ENCODE assay signal across 8 mouse cellular contexts in genomic region chr12:108206641-108207040, GRCm38 (mm10). TPM values are rescaled to one million over a fixed set of nuclear protein-coding genes. Genes with fewer than 3 reads are reported as not detected.
DNase-seq lines count a peak whose midpoint lies in the region; ATAC-seq and TF ChIP-seq lines count a peak whose summit lies in the region.

No protein-coding gene starts in this region.

- ATAC-seq in kidney, postnatal 0 days (replicated peaks; ENCODE audit: low FRiP score, low read depth), result peak; percentile 37
- peak; percentile 35; the same call in 1 of the 2 replicates for ATAC-seq in liver, embryonic 16.5 days (ENCODE audit: low read depth)
- ATAC-seq in neural tube, embryonic 14.5 days (ENCODE audit: low read depth), result peak; percentile 62; the same call in 1 of the 2 replicates

- 15% methylated on average over 5 of the region's 5 CpGs for whole genome bisulfite sequencing in embryonic facial prominence, embryonic 10.5 days
- WGBS in heart, embryonic 10.5 days, result 11% methylated on average over 5 of the region's 5 CpGs
- WGBS in kidney, postnatal 0 days, result 9% methylated on average over 5 of the region's 5 CpGs
- 6% methylated on average over 5 of the region's 5 CpGs for WGBS in liver, embryonic 16.5 days (ENCODE audit: insufficient replicate concordance)
- WGBS in neural tube, embryonic 14.5 days, result 7% methylated on average over 5 of the region's 5 CpGs

- no peaks in the 10 kb centered on the region for H3K27me3 ChIP-seq in C2C12 (ENCODE audit: control insufficient read depth, insufficient read depth, insufficient read length)
- H3K27me3 ChIP-seq in embryonic facial prominence, embryonic 10.5 days (replicated peaks; ENCODE audit: low read depth, poor library complexity, severe bottlenecking), result no peaks in the 10 kb centered on the region
- H3K27me3 ChIP-seq in heart, embryonic 10.5 days (ENCODE audit: insufficient read depth, poor library complexity, severe bottlenecking), result no peaks in the 10 kb centered on the region
- no peaks in the 10 kb centered on the region for H3K27me3 ChIP-seq in kidney, postnatal 0 days (ENCODE audit: insufficient read depth, low read length)
- H3K27me3 ChIP-seq in liver, embryonic 16.5 days (ENCODE audit: control insufficient read depth, insufficient read depth, low read depth, low read length), result no peaks in the 10 kb centered on the region
- H3K27me3 ChIP-seq in neural tube, embryonic 14.5 days (ENCODE audit: control insufficient read depth, insufficient read depth, low read length), result no peaks in the 10 kb centered on the region

- H3K9ac ChIP-seq in kidney, postnatal 0 days (ENCODE audit: low read depth, low read length), result no peak overlapping the region
- no peak overlapping the region for H3K9ac ChIP-seq in liver, embryonic 16.5 days (ENCODE audit: low read depth, low read length)
- H3K9ac ChIP-seq in neural tube, embryonic 14.5 days (replicated peaks; ENCODE audit: low read depth, low read length), result no peak overlapping the region

- no peaks in the 10 kb centered on the region for H3K79me2 ChIP-seq in C2C12 (ENCODE audit: control insufficient read depth, insufficient read depth)

- DNase-seq in adrenal gland, postnatal 14 days, result peak; percentile 90
- peak; percentile 87 for DNase-seq in embryonic facial prominence, embryonic 10.5 days (ENCODE audit: low spot score)
- DNase-seq in heart, embryonic 10.5 days (ENCODE audit: low spot score), result peak; percentile 90
- peak; percentile 76 for DNase-seq in kidney, postnatal 0 days (ENCODE audit: low spot score)
- DNase-seq in testis, postnatal 14 days (ENCODE audit: low spot score), result peak; percentile 44

- H3K27ac ChIP-seq in embryonic facial prominence, embryonic 10.5 days (replicated peaks), result no peak overlapping the region
- no peak overlapping the region for H3K27ac ChIP-seq in heart, embryonic 10.5 days
- H3K27ac ChIP-seq in kidney, postnatal 0 days, result no peak overlapping the region
- H3K27ac ChIP-seq in liver, embryonic 16.5 days (ENCODE audit: low read length), result no peak overlapping the region
- no peak overlapping the region for H3K27ac ChIP-seq in neural tube, embryonic 14.5 days (ENCODE audit: low read depth, low read length)

- H3K79me3 ChIP-seq in C2C12 (ENCODE audit: low read depth), result no peaks in the 10 kb centered on the region

- no peak overlapping the region for H3ac ChIP-seq in C2C12 (ENCODE audit: control insufficient read depth, insufficient read length, low read depth)

- H3K4me2 ChIP-seq in kidney, postnatal 0 days (ENCODE audit: low read length), result no peak overlapping the region
- H3K4me2 ChIP-seq in liver, embryonic 16.5 days (ENCODE audit: low read depth, low read length), result no peak overlapping the region
- H3K4me2 ChIP-seq in neural tube, embryonic 14.5 days (ENCODE audit: low read depth, low read length), result no peak overlapping the region

- TF ChIP-seq CTCF in C2C12 (IDR thresholded peaks at IDR 0.05; ENCODE audit: control insufficient read depth, insufficient read depth, insufficient read length), result peak; percentile 50
- peak; percentile 92 for TF ChIP-seq CTCF in kidney, postnatal 0 days (IDR thresholded peaks at IDR 0.05; ENCODE audit: low read depth)

- H3K9me3 ChIP-seq in embryonic facial prominence, embryonic 10.5 days, result no peaks in the 10 kb centered on the region
- no peaks in the 10 kb centered on the region for H3K9me3 ChIP-seq in heart, embryonic 10.5 days
- H3K9me3 ChIP-seq in kidney, postnatal 0 days (replicated peaks; ENCODE audit: low read length), result no peaks in the 10 kb centered on the region
- H3K9me3 ChIP-seq in liver, embryonic 16.5 days (replicated peaks; ENCODE audit: control insufficient read depth, low read length), result no peaks in the 10 kb centered on the region
- no peaks in the 10 kb centered on the region for H3K9me3 ChIP-seq in neural tube, embryonic 14.5 days (ENCODE audit: control insufficient read depth, low read length)

- peaks cover 7% of the 10 kb centered on the region for H3K36me3 ChIP-seq in C2C12 (ENCODE audit: control insufficient read depth, insufficient read depth)
- H3K36me3 ChIP-seq in embryonic facial prominence, embryonic 10.5 days (replicated peaks), result peaks cover 76% of the 10 kb centered on the region
- peaks cover 53% of the 10 kb centered on the region for H3K36me3 ChIP-seq in heart, embryonic 10.5 days
- peaks cover 27% of the 10 kb centered on the region for H3K36me3 ChIP-seq in kidney, postnatal 0 days (ENCODE audit: insufficient read depth, low read length)
- no peaks in the 10 kb centered on the region; the same call in 1 of the 2 replicates for H3K36me3 ChIP-seq in liver, embryonic 16.5 days (ENCODE audit: control insufficient read depth, insufficient read depth)
- H3K36me3 ChIP-seq in neural tube, embryonic 14.5 days (ENCODE audit: control insufficient read depth, insufficient read depth, low read length), result peaks cover 28% of the 10 kb centered on the region

- H3K4me1 ChIP-seq in embryonic facial prominence, embryonic 10.5 days, result peaks cover 39% of the 10 kb centered on the region
- peaks cover 46% of the 10 kb centered on the region for H3K4me1 ChIP-seq in heart, embryonic 10.5 days
- peaks cover 2% of the 10 kb centered on the region; the same call in 1 of the 2 replicates for H3K4me1 ChIP-seq in kidney, postnatal 0 days (replicated peaks; ENCODE audit: insufficient read depth, low read length)
- H3K4me1 ChIP-seq in liver, embryonic 16.5 days (ENCODE audit: control insufficient read depth, low read depth, low read length), result peaks cover 8% of the 10 kb centered on the region
- peaks cover 8% of the 10 kb centered on the region for H3K4me1 ChIP-seq in neural tube, embryonic 14.5 days (ENCODE audit: control insufficient read depth, insufficient read depth, low read length)

- H3K4me3 ChIP-seq in C2C12 (ENCODE audit: insufficient read depth, poor library complexity, severe bottlenecking), result no peak overlapping the region
- no peak overlapping the region for H3K4me3 ChIP-seq in embryonic facial prominence, embryonic 10.5 days
- H3K4me3 ChIP-seq in heart, embryonic 10.5 days, result no peak overlapping the region
- H3K4me3 ChIP-seq in kidney, postnatal 0 days (replicated peaks; ENCODE audit: low read depth, low read length), result no peak overlapping the region
- H3K4me3 ChIP-seq in liver, embryonic 16.5 days (ENCODE audit: low read depth, low read length), result no peak overlapping the region
- no peak overlapping the region for H3K4me3 ChIP-seq in neural tube, embryonic 14.5 days (ENCODE audit: low read depth, low read length)

TF ChIP-seq in C2C12, 6 proteins besides CTCF, POLR2A, EP300 and RAD21:
- TF ChIP-seq MAX (IDR thresholded peaks at IDR 0.05), result no peak
- TF ChIP-seq MYOG (IDR thresholded peaks at IDR 0.05; ENCODE audit: control insufficient read depth, extremely low read depth, insufficient read length), result no peak
- no peak for TF ChIP-seq CEBPB (IDR thresholded peaks at IDR 0.05; ENCODE audit: low read depth)
- no peak for TF ChIP-seq MYOD1 (IDR thresholded peaks at IDR 0.05; ENCODE audit: control insufficient read depth, insufficient read length, low read depth)
- no peak for TF ChIP-seq FOSL1 (IDR thresholded peaks at IDR 0.05; ENCODE audit: insufficient read depth, low read length, poor library complexity, severe bottlenecking)
- TF ChIP-seq USF1 (IDR thresholded peaks at IDR 0.05; ENCODE audit: low read depth), result no peak

RNA-seq across cellular contexts. Expression of gene Ccnk, which starts 27.3 kb away (rescaled TPM):
- 23.6 TPM for polyA plus RNA-seq in C2C12 (2012; fragmentation: generic; extraction: Trizol)
- 31.5 and 31.7 TPM in 2 replicates for total RNA-seq in adrenal gland, postnatal 14 days (2021)
- polyA plus RNA-seq in embryonic facial prominence, embryonic 10.5 days (2016; fragmentation: Nextera tagmentation; extraction: Ambion mirVana), result 2.7 and 3.2 TPM in 2 replicates
- 2.0 and 3.6 TPM in 2 replicates for polyA plus RNA-seq in heart, embryonic 10.5 days (2016; fragmentation: Nextera tagmentation; extraction: Ambion mirVana)
- polyA plus RNA-seq in kidney, postnatal 0 days (2015; fragmentation: Nextera tagmentation; extraction: Ambion mirVana), result 2.8 and 3.3 TPM in 2 replicates
- polyA plus RNA-seq in liver, embryonic 16.5 days (2015; fragmentation: Nextera tagmentation; extraction: Ambion mirVana), result 1.4 TPM in 2 replicates
- 3.7 and 6.0 TPM in 2 replicates for polyA plus RNA-seq in neural tube, embryonic 14.5 days (2014; fragmentation: Nextera tagmentation; extraction: Ambion mirVana)

RNA-seq across cellular contexts. Expression of gene Setd3, which starts 27.5 kb away (rescaled TPM):
- 36.8 TPM for polyA plus RNA-seq in C2C12 (2012; fragmentation: generic; extraction: Trizol)
- total RNA-seq in adrenal gland, postnatal 14 days (2021), result 92.3 and 93.2 TPM in 2 replicates
- 79.6 and 81.5 TPM in 2 replicates for polyA plus RNA-seq in embryonic facial prominence, embryonic 10.5 days (2016; fragmentation: Nextera tagmentation; extraction: Ambion mirVana)
- 72.6 TPM in 2 replicates for polyA plus RNA-seq in heart, embryonic 10.5 days (2016; fragmentation: Nextera tagmentation; extraction: Ambion mirVana)
- polyA plus RNA-seq in kidney, postnatal 0 days (2015; fragmentation: Nextera tagmentation; extraction: Ambion mirVana), result 74.3 and 80.6 TPM in 2 replicates
- 52.6 and 53.2 TPM in 2 replicates for polyA plus RNA-seq in liver, embryonic 16.5 days (2015; fragmentation: Nextera tagmentation; extraction: Ambion mirVana)
- 90.6 and 91.9 TPM in 2 replicates for polyA plus RNA-seq in neural tube, embryonic 14.5 days (2014; fragmentation: Nextera tagmentation; extraction: Ambion mirVana)
